Mouse (Mus musculus): ENCODE measurements at regions not wholly inside any gene's neighbourhood (a gene's known extent, or its start where the extent isn't known, plus 50 kb on each side); places are given as distances from the start of the nearest gene placed in this dataset.

DNA sequence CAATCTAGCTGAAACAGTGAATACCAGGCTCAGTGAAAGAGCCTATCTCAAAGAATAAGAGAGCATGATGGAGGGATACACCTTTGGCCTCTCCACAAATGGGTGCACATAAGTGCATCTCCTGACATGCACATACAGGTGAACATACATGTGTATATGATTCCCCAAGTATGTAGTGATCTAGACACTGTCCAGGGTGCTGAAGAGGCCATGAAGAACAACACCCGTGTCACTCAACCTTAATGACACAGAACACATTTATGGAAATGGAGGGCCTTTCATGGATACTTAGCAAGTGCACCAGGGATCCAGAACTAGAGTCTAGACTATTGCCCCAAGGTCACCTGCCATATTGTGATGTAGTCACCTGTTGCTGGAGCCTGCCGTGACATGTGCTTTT, 56.9 kb downstream of the Spata19 start:
- 71% methylated on average over 2 of the region's 2 CpGs for WGBS
- H3K4me3 ChIP-seq (ENCODE audit: low read depth, low read length), result no peak overlapping the region
- no peaks in the 10 kb centered on the region for H3K27me3 ChIP-seq (ENCODE audit: control insufficient read depth, insufficient read depth, low read length)
- H3K4me1 ChIP-seq (ENCODE audit: control insufficient read depth, insufficient read depth, low read length), result no peaks in the 10 kb centered on the region
- H3K27ac ChIP-seq (ENCODE audit: low read length), result no peak overlapping the region
- H3K9me3 ChIP-seq (ENCODE audit: control insufficient read depth, low read depth, low read length), result no peaks in the 10 kb centered on the region
- no peak overlapping the region for H3K9ac ChIP-seq (replicated peaks; ENCODE audit: low read depth, low read length)
- no peaks in the 10 kb centered on the region for H3K36me3 ChIP-seq (ENCODE audit: control insufficient read depth, insufficient read depth, low read length)
- no peak for ATAC-seq (ENCODE audit: insufficient number of reproducible peaks, insufficient read depth, low FRiP score, low read depth)
- no peak overlapping the region for H3K4me2 ChIP-seq (replicated peaks; ENCODE audit: low read depth, low read length)

DNA sequence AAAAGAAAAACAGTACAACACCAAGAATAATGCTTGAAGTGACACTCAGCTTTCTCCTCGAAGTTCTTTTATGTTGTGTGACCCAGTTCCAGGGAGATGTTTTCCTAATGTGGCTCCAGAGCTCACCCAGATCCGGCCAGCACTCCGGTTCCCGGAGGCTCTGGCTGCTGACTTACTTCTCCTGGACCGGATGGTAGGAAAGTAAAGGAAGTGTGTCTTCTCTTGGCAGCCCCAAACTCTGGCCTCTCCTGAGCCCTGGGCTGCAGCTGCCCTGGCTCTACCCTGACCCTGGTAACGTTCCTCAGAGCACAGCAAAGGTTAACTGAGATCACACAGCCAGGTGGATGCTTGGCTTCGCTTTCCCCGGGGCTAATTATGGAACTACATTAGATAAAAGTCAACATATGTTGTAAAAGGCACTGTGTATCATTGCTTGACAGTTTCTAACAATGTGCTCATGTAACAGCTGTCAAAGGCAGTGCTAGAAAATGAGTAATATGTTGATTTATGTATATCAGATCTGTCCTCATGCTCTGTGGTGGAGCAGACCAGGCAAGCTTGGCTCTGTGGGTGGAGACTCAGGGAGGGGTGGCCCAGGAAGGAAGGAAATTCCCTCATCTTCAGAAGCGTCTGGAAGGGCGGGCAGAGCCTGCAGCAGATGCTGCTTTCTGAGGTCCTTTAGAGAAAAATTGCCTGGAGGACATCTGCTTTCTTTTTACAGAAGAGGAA, 57.5 kb downstream of the Spata19 start:
- 54% methylated on average over 10 of the region's 10 CpGs for WGBS
- Histone ChIP-seq H3K36me3 (ENCODE audit: control insufficient read depth, insufficient read depth, low read length) (no peaks in the 10 kb centered on the region), H3K4me3 (ENCODE audit: low read depth, low read length) (no peak overlapping the region), H3K9me3 (ENCODE audit: control insufficient read depth, low read depth, low read length) (no peaks in the 10 kb centered on the region), H3K9ac (replicated peaks; ENCODE audit: low read depth, low read length) (no peak overlapping the region), H3K4me1 (ENCODE audit: control insufficient read depth, insufficient read depth, low read length) (no peaks in the 10 kb centered on the region), H3K27me3 (ENCODE audit: control insufficient read depth, insufficient read depth, low read length) (no peaks in the 10 kb centered on the region), H3K27ac (ENCODE audit: low read length) (no peak overlapping the region), H3K4me2 (replicated peaks; ENCODE audit: low read depth, low read length) (no peak overlapping the region)
- ATAC-seq (ENCODE audit: insufficient number of reproducible peaks, insufficient read depth, low FRiP score, low read depth), result no peak

DNA sequence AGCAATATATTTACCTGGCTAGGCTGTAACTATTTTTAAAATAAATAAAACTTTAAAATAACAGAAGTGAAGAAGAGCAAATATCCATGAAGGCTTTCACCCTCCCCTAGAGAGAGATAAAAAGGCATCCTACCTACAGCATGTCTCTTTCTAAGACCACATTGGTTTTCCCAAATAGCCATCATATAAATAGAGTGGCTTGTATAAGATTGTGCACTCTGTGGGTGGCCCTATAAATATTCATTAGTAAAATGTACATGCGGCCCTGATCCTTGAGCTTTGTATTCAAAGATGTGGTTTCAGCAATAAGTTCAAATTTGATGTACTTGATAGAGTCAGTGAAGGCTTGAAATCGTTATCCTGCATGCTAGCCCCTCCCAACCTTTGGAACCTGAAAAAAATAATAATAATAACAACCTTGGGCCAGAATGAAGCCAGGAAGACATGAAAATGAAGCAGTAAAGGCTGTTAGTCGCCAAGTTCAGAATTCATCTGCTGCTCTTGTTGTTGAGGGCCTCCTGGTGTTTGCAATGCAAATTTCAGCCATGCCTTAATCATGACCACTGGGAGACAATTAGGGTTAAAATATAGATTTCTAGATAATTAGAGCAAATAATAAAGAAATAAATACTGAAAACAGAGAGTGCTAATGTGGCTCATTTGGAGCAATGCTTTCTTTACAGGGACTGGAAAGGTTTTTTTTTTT, 61.9 kb downstream of the Spata19 start:
- Histone ChIP-seq H3K9me3 (ENCODE audit: control insufficient read depth, low read depth, low read length) (no peaks in the 10 kb centered on the region), H3K27me3 (ENCODE audit: control insufficient read depth, insufficient read depth, low read length) (no peaks in the 10 kb centered on the region), H3K4me1 (ENCODE audit: control insufficient read depth, insufficient read depth, low read length) (no peaks in the 10 kb centered on the region), H3K4me2 (replicated peaks; ENCODE audit: low read depth, low read length) (no peak overlapping the region), H3K4me3 (ENCODE audit: low read depth, low read length) (no peak overlapping the region), H3K27ac (ENCODE audit: low read length) (no peak overlapping the region), H3K36me3 (ENCODE audit: control insufficient read depth, insufficient read depth, low read length) (no peaks in the 10 kb centered on the region), H3K9ac (replicated peaks; ENCODE audit: low read depth, low read length) (no peak overlapping the region)
- ATAC-seq (ENCODE audit: insufficient number of reproducible peaks, insufficient read depth, low FRiP score, low read depth), result no peak
- WGBS, result 54% methylated on average over 3 of the region's 3 CpGs

DNA sequence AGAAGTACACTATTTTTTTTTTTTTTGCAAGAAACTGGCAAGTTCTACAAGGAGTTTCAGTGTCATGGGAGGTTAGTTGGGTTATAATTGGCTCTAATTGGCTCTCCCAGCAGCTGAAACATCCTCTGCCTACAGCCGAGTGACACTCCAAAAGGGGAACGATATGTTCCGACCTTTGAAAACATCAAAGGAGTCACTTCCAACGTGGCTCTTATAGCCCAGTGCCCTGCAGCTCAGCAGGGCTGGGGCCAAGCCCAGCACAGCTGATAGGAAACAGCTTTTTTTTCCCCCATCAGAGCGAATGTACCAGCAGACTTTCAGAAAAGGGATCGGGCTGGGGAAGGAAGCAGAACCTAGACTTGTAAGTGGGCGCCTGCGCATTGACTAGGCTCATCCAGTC, 64.4 kb downstream of the Spata19 start:
- H3K4me1 ChIP-seq (ENCODE audit: control insufficient read depth, insufficient read depth, low read length), result no peaks in the 10 kb centered on the region
- no peak overlapping the region for H3K4me3 ChIP-seq (ENCODE audit: low read depth, low read length)
- no peaks in the 10 kb centered on the region for H3K36me3 ChIP-seq (ENCODE audit: control insufficient read depth, insufficient read depth, low read length)
- H3K4me2 ChIP-seq (replicated peaks; ENCODE audit: low read depth, low read length), result no peak overlapping the region
- no peak overlapping the region for H3K9ac ChIP-seq (replicated peaks; ENCODE audit: low read depth, low read length)
- H3K9me3 ChIP-seq (ENCODE audit: control insufficient read depth, low read depth, low read length), result no peaks in the 10 kb centered on the region
- WGBS, result 40% methylated on average over 8 of the region's 8 CpGs
- no peak overlapping the region for H3K27ac ChIP-seq (ENCODE audit: low read length)
- no peaks in the 10 kb centered on the region for H3K27me3 ChIP-seq (ENCODE audit: control insufficient read depth, insufficient read depth, low read length)
- no peak for ATAC-seq (ENCODE audit: insufficient number of reproducible peaks, insufficient read depth, low FRiP score, low read depth)

DNA sequence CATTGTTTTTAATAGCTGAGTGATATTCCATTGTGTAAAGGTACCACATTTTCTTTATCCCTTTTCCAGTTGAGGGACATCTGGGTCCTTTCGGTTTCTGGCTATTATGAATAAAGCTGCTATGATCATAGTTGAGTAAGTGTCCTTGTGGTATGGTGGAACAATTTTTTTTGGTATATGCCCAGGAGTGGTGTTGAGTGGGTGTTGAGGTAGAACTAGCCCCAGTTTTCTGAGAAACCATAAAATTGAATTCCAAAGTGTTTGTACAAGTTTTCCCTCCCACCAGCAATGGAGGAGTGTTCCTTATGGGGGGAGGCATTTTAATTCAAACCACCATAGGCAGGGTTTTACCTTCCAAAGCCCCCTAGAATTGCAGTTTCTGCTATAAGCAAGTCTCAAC, 67.4 kb downstream of the Spata19 start:
- Histone ChIP-seq H3K4me3 (ENCODE audit: low read depth, low read length) (no peak overlapping the region), H3K4me1 (ENCODE audit: control insufficient read depth, insufficient read depth, low read length) (no peaks in the 10 kb centered on the region), H3K36me3 (ENCODE audit: control insufficient read depth, insufficient read depth, low read length) (no peaks in the 10 kb centered on the region), H3K27ac (ENCODE audit: low read length) (no peak overlapping the region), H3K27me3 (ENCODE audit: control insufficient read depth, insufficient read depth, low read length) (no peaks in the 10 kb centered on the region), H3K4me2 (replicated peaks; ENCODE audit: low read depth, low read length) (no peak overlapping the region), H3K9me3 (ENCODE audit: control insufficient read depth, low read depth, low read length) (no peaks in the 10 kb centered on the region), H3K9ac (replicated peaks; ENCODE audit: low read depth, low read length) (no peak overlapping the region)
- WGBS, result 87% methylated on average over 1 of the region's 1 CpGs
- no peak for ATAC-seq (ENCODE audit: insufficient number of reproducible peaks, insufficient read depth, low FRiP score, low read depth)

- Histone ChIP-seq H3K27ac (ENCODE audit: low read length) (no peak overlapping the region), H3K9me3 (ENCODE audit: control insufficient read depth, low read depth, low read length) (no peaks in the 10 kb centered on the region), H3K4me1 (ENCODE audit: control insufficient read depth, insufficient read depth, low read length) (no peaks in the 10 kb centered on the region), H3K36me3 (ENCODE audit: control insufficient read depth, insufficient read depth, low read length) (no peaks in the 10 kb centered on the region), H3K4me2 (replicated peaks; ENCODE audit: low read depth, low read length) (no peak overlapping the region), H3K4me3 (ENCODE audit: low read depth, low read length) (no peak overlapping the region), H3K9ac (replicated peaks; ENCODE audit: low read depth, low read length) (no peak overlapping the region), H3K27me3 (ENCODE audit: control insufficient read depth, insufficient read depth, low read length) (no peaks in the 10 kb centered on the region)
- ATAC-seq (ENCODE audit: insufficient number of reproducible peaks, insufficient read depth, low FRiP score, low read depth), result no peak; the same call in 1 of the 2 replicates
- whole genome bisulfite sequencing, result 77% methylated on average over 10 of the region's 10 CpGs
Observed at GRCm38 (mm10) chr9:27475468-27475867, 78.9 kb downstream of the Spata19 start.

DNA sequence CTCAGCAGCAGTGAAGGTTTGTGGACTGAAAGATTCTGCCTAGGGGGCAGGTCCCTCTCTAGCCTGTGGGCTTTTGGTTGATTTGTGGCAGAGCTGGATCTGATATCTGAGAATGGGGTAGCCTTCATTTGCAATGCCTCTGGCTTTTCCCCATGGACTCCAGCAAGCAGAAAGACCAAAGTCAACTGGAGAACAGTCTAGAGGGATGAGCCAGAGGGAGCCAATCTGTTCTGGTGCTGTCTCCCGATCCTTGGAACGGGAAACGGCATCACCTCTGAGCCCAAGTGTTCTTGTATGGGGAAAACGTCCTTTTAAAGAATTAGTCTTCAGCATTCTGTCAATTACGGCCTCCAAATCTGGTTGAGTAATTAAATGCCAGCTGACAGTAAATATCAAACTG, 80.0 kb downstream of the Spata19 start:
- H3K27ac ChIP-seq (ENCODE audit: low read length), result no peak overlapping the region
- no peaks in the 10 kb centered on the region for H3K27me3 ChIP-seq (ENCODE audit: control insufficient read depth, insufficient read depth, low read length)
- 80% methylated on average over 5 of the region's 5 CpGs for WGBS
- no peak overlapping the region for H3K4me3 ChIP-seq (ENCODE audit: low read depth, low read length)
- H3K36me3 ChIP-seq (ENCODE audit: control insufficient read depth, insufficient read depth, low read length), result no peaks in the 10 kb centered on the region
- H3K4me1 ChIP-seq (ENCODE audit: control insufficient read depth, insufficient read depth, low read length), result no peaks in the 10 kb centered on the region
- ATAC-seq (ENCODE audit: insufficient number of reproducible peaks, insufficient read depth, low FRiP score, low read depth), result no peak
- no peak overlapping the region for H3K4me2 ChIP-seq (replicated peaks; ENCODE audit: low read depth, low read length)
- H3K9ac ChIP-seq (replicated peaks; ENCODE audit: low read depth, low read length), result no peak overlapping the region
- no peaks in the 10 kb centered on the region for H3K9me3 ChIP-seq (ENCODE audit: control insufficient read depth, low read depth, low read length)

- Histone ChIP-seq H3K4me2 (replicated peaks; ENCODE audit: low read depth, low read length) (no peak overlapping the region), H3K27me3 (ENCODE audit: control insufficient read depth, insufficient read depth, low read length) (no peaks in the 10 kb centered on the region), H3K36me3 (ENCODE audit: control insufficient read depth, insufficient read depth, low read length) (no peaks in the 10 kb centered on the region), H3K9ac (replicated peaks; ENCODE audit: low read depth, low read length) (no peak overlapping the region), H3K9me3 (ENCODE audit: control insufficient read depth, low read depth, low read length) (no peaks in the 10 kb centered on the region), H3K27ac (ENCODE audit: low read length) (no peak overlapping the region), H3K4me3 (ENCODE audit: low read depth, low read length) (no peak overlapping the region), H3K4me1 (ENCODE audit: control insufficient read depth, insufficient read depth, low read length) (no peaks in the 10 kb centered on the region)
- WGBS, result 68% methylated on average over 4 of the region's 4 CpGs
- ATAC-seq (ENCODE audit: insufficient number of reproducible peaks, insufficient read depth, low FRiP score, low read depth), result no peak
Observed at GRCm38 (mm10) chr9:27477079-27477687, 80.6 kb downstream of the Spata19 start.
